Mouse (Mus musculus): ENCODE measurements around the gene Eif3d. TPM values are rescaled to one million over a fixed set of nuclear protein-coding genes. Genes with fewer than 3 reads are reported as not detected.
A peak's percentile ranks its signal among the peaks of the same experiment; 100 is the strongest.

Eif3d gene
- polyA plus RNA-seq, 1 experiment from 2014 or later, result 204 TPM

DNA sequence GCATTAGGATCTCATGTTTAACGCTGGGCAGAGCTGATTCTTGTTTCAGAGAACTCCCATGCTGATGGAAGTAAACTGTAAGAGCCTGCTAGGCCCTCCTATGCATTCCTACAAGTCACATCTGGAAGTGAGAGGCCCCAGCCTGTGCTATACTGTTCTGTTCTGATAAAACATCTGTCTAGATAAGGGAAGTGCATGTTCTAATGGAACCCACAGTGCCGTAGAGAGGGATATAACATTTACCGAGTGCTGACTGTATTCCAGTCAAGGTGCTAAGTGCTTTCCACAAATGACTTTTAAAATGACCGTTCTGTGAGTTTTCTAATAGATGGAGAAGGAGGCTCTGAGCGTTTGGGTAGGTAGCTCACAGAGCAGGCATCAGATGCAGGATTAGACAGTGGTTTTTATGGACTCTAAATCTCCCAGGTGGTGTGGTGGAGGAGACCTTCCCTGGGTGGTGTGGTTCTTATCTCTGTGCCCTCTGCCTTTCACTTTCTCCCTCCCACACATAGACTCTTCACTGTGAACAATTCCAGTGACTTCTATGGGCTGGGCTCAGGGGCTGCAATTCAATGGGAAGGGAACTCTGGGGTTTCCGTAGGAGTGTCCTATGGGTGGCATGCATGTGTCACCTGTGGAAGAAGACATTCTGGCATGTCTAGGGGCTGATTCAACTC lies 3.7 kb upstream of the Eif3d start:
- Histone ChIP-seq H3K27ac (no peak overlapping the region), H3K4me3 (replicated peaks) (no peak overlapping the region), H3K4me1 (replicated peaks) (peaks cover 15% of the 10 kb centered on the region), H3K27me3 (0 out of 2 replicates have a peak, but pooled peaks cover 2% of the 10 kb centered on the region), H3K4me2 (replicated peaks) (no peak overlapping the region), H3K9me3 (no peaks in the 10 kb centered on the region), H3K36me3 (no peaks in the 10 kb centered on the region), H3K9ac (replicated peaks) (no peak overlapping the region)
- no peak for ATAC-seq
- WGBS, result 74% methylated on average over 6 of the region's 6 CpGs

DNA sequence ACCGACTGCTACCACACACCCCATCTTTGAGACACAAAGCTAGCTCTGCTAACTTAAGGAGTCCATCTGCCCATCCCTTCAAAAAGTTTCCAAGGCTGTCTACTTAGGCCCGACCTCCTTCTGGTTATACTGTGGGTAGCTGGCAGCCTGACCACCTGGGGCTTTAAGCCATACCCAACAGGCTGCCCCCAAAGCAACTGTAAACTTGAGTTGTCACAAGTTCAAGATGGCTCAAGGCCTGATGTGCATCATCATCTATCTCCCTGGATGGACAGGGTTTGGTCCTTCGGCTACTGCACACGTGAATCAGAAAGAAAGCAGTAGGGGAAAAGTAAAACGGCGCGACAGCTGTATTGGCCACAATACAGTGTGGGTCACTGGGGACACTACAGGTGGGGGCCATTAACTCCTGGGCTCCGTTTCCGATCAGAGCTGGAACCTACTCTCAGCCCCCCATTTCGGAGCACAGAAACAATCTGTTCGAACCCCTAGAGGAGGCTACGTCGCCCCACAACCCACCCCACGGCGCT lies 608 bp downstream of the Eif3d start:
- H3K4me1 ChIP-seq (replicated peaks), result peaks cover 23% of the 10 kb centered on the region
- H3K9me3 ChIP-seq, result no peaks in the 10 kb centered on the region
- H3K27me3 ChIP-seq, result no peaks in the 10 kb centered on the region
- H3K36me3 ChIP-seq, result peaks cover 36% of the 10 kb centered on the region
- peak overlapping the region; percentile 95 for H3K4me3 ChIP-seq (replicated peaks)
- peak overlapping the region; percentile 96 for H3K4me2 ChIP-seq (replicated peaks)
- ATAC-seq, result peak; percentile 41
- peak overlapping the region; percentile 98 for H3K27ac ChIP-seq
- WGBS, result 2% methylated on average over 15 of the region's 15 CpGs
- H3K9ac ChIP-seq (replicated peaks), result peak overlapping the region; percentile 97

DNA sequence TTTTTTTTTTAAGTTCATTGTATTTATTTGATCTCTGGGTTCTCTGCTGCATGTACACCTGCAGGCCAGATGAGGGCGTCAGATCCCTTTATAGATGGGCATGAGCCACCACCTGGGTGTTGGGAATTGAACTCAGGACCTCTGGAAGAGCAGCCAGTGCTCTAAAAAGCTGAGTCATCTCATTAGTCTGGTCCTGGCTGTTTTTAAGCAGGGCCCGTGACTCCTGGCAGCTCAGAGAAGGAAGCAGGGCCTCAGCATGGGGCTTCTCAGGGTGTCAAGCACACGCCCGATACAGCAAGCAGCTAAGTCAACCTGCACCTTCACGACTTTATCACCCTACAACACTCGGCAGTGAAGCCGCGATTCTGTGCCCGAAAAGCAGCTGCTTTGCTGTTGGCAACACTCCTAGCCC lies 5.5 kb downstream of the Eif3d start:
- H3K4me2 ChIP-seq (replicated peaks), result no peak overlapping the region
- ATAC-seq, result no peak
- no peaks in the 10 kb centered on the region for H3K27me3 ChIP-seq
- H3K36me3 ChIP-seq, result peaks cover 85% of the 10 kb centered on the region
- no peaks in the 10 kb centered on the region for H3K9me3 ChIP-seq
- H3K4me3 ChIP-seq (replicated peaks), result no peak overlapping the region
- WGBS, result 90% methylated on average over 9 of the region's 9 CpGs
- no peak overlapping the region for H3K9ac ChIP-seq (replicated peaks)
- peaks cover 15% of the 10 kb centered on the region for H3K4me1 ChIP-seq (replicated peaks)
- H3K27ac ChIP-seq, result no peak overlapping the region

DNA sequence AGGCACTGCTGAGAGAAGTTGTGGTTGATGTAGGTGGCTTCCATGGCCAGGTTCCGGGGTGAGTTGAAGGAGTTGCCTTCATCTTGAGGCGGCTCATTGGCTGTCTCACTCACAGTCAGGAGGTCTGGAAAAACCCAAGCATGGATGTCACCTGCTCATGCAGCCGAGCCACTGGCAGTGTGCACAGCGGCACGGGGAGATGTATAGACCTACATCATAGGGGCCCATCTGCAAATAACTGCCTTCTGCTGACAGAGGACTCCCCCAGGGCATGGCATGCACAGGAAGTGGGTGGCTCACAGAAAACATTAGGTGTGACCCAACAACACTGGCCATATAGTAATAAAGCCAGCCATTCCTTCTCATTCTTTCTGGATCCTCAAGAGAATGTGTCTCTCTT lies 8.2 kb downstream of the Eif3d start:
- H3K4me3 ChIP-seq (replicated peaks), result no peak overlapping the region
- no peaks in the 10 kb centered on the region for H3K4me1 ChIP-seq (replicated peaks)
- H3K36me3 ChIP-seq, result peaks cover 95% of the 10 kb centered on the region
- ATAC-seq, result no peak
- no peak overlapping the region for H3K4me2 ChIP-seq (replicated peaks)
- over 99% methylated on average over 5 of the region's 5 CpGs for WGBS
- no peak overlapping the region for H3K9ac ChIP-seq (replicated peaks)
- no peaks in the 10 kb centered on the region for H3K9me3 ChIP-seq
- no peak overlapping the region for H3K27ac ChIP-seq
- H3K27me3 ChIP-seq, result peaks cover 2% of the 10 kb centered on the region; the same call in 1 of the 2 replicates

- H3K9me3 ChIP-seq, result no peaks in the 10 kb centered on the region
- H3K4me3 ChIP-seq (replicated peaks), result no peak overlapping the region
- no peak for ATAC-seq
These were observed 9.9 kb downstream of the Eif3d start for GRCm38 (mm10) chr15:77960693-77961092.

DNA sequence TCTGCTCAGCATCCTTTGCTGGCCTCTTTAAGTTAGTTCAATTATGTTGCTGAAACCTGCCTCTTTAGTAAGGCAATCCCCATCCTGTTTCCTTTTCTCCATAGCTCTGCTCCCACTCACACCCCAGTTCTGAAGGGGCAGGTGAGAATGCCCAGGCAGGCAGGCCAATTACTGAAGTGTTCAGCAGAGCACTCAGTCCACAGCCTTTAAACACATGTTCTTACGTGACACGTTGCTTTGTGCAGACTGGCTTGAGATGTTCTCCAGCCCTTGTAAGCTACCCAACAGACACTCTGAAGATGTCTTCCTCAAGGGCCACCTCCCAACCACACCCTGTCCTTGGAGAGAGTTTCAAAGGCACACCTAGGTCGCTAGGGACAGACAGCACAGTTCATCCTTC lies 12.5 kb downstream of the Eif3d start:
- no peak for ATAC-seq
- Histone ChIP-seq H3K4me1 (replicated peaks) (peaks cover 33% of the 10 kb centered on the region), H3K9ac (replicated peaks) (no peak overlapping the region), H3K27me3 (peaks cover 2% of the 10 kb centered on the region; the same call in 1 of the 2 replicates), H3K27ac (no peak overlapping the region), H3K36me3 (peaks cover 53% of the 10 kb centered on the region), H3K9me3 (no peaks in the 10 kb centered on the region), H3K4me3 (replicated peaks) (no peak overlapping the region), H3K4me2 (replicated peaks) (no peak overlapping the region)
- WGBS, result 72% methylated on average over 3 of the region's 3 CpGs

More at GRCm38 (mm10) chr15:77960693-77961092, 9.9 kb downstream of the Eif3d start:
- H3K9ac ChIP-seq (replicated peaks), result no peak overlapping the region
- no peak overlapping the region for H3K4me2 ChIP-seq (replicated peaks)
- no peak overlapping the region for H3K27ac ChIP-seq
- 85% methylated on average over 6 of the region's 6 CpGs for WGBS
- H3K36me3 ChIP-seq, result peaks cover 78% of the 10 kb centered on the region
- peaks cover 13% of the 10 kb centered on the region for H3K4me1 ChIP-seq (replicated peaks)
- H3K27me3 ChIP-seq, result peaks cover 2% of the 10 kb centered on the region; the same call in 1 of the 2 replicates

DNA sequence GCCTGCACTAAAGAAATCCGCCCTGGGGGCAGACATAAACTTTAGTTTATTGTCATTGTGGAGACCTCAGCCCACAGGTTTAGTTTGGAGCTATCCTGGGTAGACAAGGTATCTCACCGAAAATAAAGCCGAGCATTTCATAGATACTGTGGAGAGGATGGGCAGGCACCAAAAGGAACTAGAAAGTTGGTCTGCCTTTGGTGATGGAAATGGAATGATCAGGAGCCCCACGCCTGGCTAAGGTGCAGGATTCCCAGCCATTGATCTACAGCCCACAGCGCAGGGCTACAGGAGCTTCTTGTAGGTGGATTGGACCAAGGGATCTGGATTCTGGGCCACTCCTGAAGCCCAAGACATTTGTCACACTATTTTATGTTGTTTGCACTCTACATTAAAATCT lies 13.0 kb downstream of the Eif3d start:
- Histone ChIP-seq H3K4me2 (replicated peaks) (no peak overlapping the region), H3K27ac (no peak overlapping the region), H3K4me3 (replicated peaks) (no peak overlapping the region), H3K9me3 (no peaks in the 10 kb centered on the region), H3K9ac (replicated peaks) (no peak overlapping the region), H3K27me3 (peaks cover 2% of the 10 kb centered on the region; the same call in 1 of the 2 replicates), H3K4me1 (replicated peaks) (peaks cover 33% of the 10 kb centered on the region), H3K36me3 (peaks cover 53% of the 10 kb centered on the region)
- no peak for ATAC-seq
- WGBS, result 45% methylated on average over 5 of the region's 5 CpGs

DNA sequence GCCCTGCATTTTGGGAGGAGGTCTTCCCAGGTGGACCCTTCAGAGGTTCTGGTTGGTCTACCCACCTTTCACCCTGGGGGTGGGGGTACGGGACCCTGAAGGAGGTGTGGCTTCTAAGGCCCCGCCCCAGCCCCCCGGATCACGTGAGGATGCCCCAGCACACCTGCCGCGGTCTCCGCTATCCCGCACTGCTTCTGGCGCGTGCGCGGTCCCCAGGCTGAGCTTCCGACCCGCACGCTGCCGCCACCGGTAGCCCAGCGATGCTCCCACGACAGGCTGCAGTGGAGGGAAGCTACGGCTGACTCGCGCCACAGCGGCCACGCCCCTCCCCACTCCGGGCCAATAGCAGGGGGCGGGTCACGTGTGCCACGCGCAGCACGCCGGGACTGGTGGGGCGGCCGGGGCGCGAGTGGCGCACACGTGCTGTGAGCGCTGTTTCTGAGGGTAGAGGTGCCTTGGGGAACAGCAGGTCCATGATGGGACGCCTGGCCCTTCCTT lies 14.2 kb downstream of the Eif3d start, which contains the start of gene Foxred2:
Foxred2 (minus strand) TSS at position 319 of the 498 bp plus-strand sequence.
- WGBS, result under 1% methylated on average over 39 of the region's 39 CpGs
- Histone ChIP-seq H3K27ac (peak within 1 kb of the TSS; percentile 37), H3K4me3 (replicated peaks) (peak within 1 kb of the TSS; percentile 53), H3K9me3 (no peaks in the 10 kb centered on the region), H3K4me2 (replicated peaks) (peak within 1 kb of the TSS; percentile 87), H3K36me3 (peaks cover 52% of the 10 kb centered on the region), H3K9ac (replicated peaks) (peak within 1 kb of the TSS; percentile 76), H3K4me1 (replicated peaks) (peaks cover 33% of the 10 kb centered on the region), H3K27me3 (peaks cover 2% of the 10 kb centered on the region; the same call in 1 of the 2 replicates)
- ATAC-seq, result peak; percentile 91

GRCm38 (mm10) chr15:77955440-77956403 lies 14.9 kb downstream of the Eif3d start:
- Histone ChIP-seq H3K4me3 (replicated peaks) (peak overlapping the region; percentile 53), H3K36me3 (peaks cover 50% of the 10 kb centered on the region), H3K9me3 (no peaks in the 10 kb centered on the region), H3K4me2 (replicated peaks) (peak overlapping the region; percentile 87), H3K27me3 (peaks cover 2% of the 10 kb centered on the region; the same call in 1 of the 2 replicates), H3K9ac (replicated peaks) (peak overlapping the region; percentile 76), H3K27ac (peak overlapping the region; percentile 37), H3K4me1 (replicated peaks) (peaks cover 33% of the 10 kb centered on the region)
- WGBS, result 9% methylated on average over 52 of the region's 52 CpGs
- peak; percentile 67 for ATAC-seq

- Histone ChIP-seq H3K4me1 (replicated peaks) (peaks cover 33% of the 10 kb centered on the region), H3K27ac (no peak overlapping the region), H3K27me3 (peaks cover 2% of the 10 kb centered on the region; the same call in 1 of the 2 replicates), H3K4me3 (replicated peaks) (no peak overlapping the region), H3K9me3 (no peaks in the 10 kb centered on the region), H3K36me3 (peaks cover 45% of the 10 kb centered on the region), H3K9ac (replicated peaks) (0 out of 2 replicates have a peak overlapping the region, but pooled peaks have one; percentile 28), H3K4me2 (replicated peaks) (peak overlapping the region; percentile 15)
- ATAC-seq, result no peak
- WGBS, result 94% methylated on average over 2 of the region's 2 CpGs
These were observed 16.3 kb downstream of the Eif3d start for GRCm38 (mm10) chr15:77954362-77954761.

DNA sequence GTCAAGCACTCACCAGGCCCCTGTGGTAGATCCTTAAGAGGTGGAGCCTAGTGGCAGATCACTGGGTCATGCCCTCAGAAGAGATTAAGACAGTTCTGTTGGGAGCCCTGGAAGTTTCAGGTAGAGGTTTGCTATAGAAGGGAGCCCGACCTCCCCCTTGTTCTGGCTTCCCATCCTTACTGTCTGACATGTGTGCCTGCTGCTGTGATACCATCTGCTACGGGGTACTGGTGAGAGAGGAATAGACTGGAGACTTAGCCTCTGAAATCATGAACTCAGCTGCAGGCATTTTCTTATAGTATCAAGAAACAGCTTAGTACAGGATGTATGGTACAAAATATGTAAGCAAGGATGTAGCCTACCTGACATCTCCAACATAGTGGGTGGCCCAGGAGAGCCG lies 17.7 kb downstream of the Eif3d start:
- no peaks in the 10 kb centered on the region for H3K9me3 ChIP-seq
- WGBS, result 82% methylated on average over 3 of the region's 3 CpGs
- H3K4me3 ChIP-seq (replicated peaks), result no peak overlapping the region
- no peaks in the 10 kb centered on the region for H3K27me3 ChIP-seq
- peaks cover 43% of the 10 kb centered on the region for H3K36me3 ChIP-seq
- no peak overlapping the region for H3K27ac ChIP-seq
- no peak for ATAC-seq
- peaks cover 33% of the 10 kb centered on the region for H3K4me1 ChIP-seq (replicated peaks)
- H3K9ac ChIP-seq (replicated peaks), result no peak overlapping the region
- no peak overlapping the region for H3K4me2 ChIP-seq (replicated peaks)
